Mouse (Mus musculus) testis, adult 2 months (tissue): Measurements from ENCODE around the gene Plbd2.

Experiments
- CTCF ChIP-seq: fragments of 200-500 bp; IDR thresholded peaks from 2 replicates; pipeline ENCODE4 v1.5.1; 2012; ENCODE audit warnings: low read depth, mild to moderate bottlenecking, inconsistent platforms, low read length, moderate library complexity; ENCODE audit not compliant: control insufficient read depth, insufficient read depth, insufficient replicate concordance
- POLR2A ChIP-seq: fragments of 200-500 bp; IDR thresholded peaks from 2 replicates; pipeline ENCODE4 v1.6.1; 2012; ENCODE audit warnings: low read depth, mild to moderate bottlenecking, inconsistent platforms, low read length, moderate library complexity; ENCODE audit not compliant: control insufficient read depth

GRCm38 (mm10) chr5:120481205-120481604 lies 22.2 kb downstream of the Plbd2 start:
- TF ChIP-seq CTCF (no peak), POLR2A (no peak)
